Mouse (Mus musculus): ENCODE data around the gene Pdzrn4. TPM values are rescaled to one million over a fixed set of nuclear protein-coding genes. Genes with fewer than 3 reads are reported as not detected.

The Pdzrn4 gene
- total and polyA plus RNA-seq, 3 experiments = not detected

- DNase-seq (ENCODE audit: low read depth, low spot score) = no peak
- Histone ChIP-seq H3K4me3 (ENCODE audit: control insufficient read depth in 1 of 2, insufficient read depth in 1 of 2, low read depth in 2 of 2, low read length in 2 of 2) (no peak overlapping the region), H3K4me1 (ENCODE audit: control insufficient read depth in 1 of 2, insufficient read depth in 2 of 2, low read length in 2 of 2) (no peaks in the 10 kb centered on the region), H3K27me3 (ENCODE audit: control insufficient read depth in 1 of 2, insufficient read depth in 2 of 2, low read length in 2 of 2) (no peaks in the 10 kb centered on the region), H3K9me3 (replicated peaks; ENCODE audit: insufficient read depth, low read length) (no peaks in the 10 kb centered on the region), H3K27ac (ENCODE audit: control insufficient read depth, low read depth, low read length) (no peak overlapping the region), H3K79me2 (ENCODE audit: control insufficient read depth, insufficient read depth, low read length, poor library complexity) (no peaks in the 10 kb centered on the region), H3K9ac (ENCODE audit: control insufficient read depth, low read depth, low read length, poor library complexity, severe bottlenecking) (no peak overlapping the region), H3K36me3 (ENCODE audit: control insufficient read depth in 1 of 2, insufficient read depth in 2 of 2, low read length in 2 of 2) (no peaks in the 10 kb centered on the region)
- no peak for TF ChIP-seq BHLHE40 (IDR thresholded peaks at IDR 0.05; ENCODE audit: borderline replicate concordance, low read depth, low read length)
- TF ChIP-seq ELF1 (IDR thresholded peaks at IDR 0.05; ENCODE audit: low read depth, low read length) = no peak
- no peak for TF ChIP-seq MAZ (IDR thresholded peaks at IDR 0.05; ENCODE audit: low read depth, low read length)
- TF ChIP-seq TAL1 (IDR thresholded peaks at IDR 0.05; ENCODE audit: low read length) = no peak
- no peak for TF ChIP-seq USF2 (IDR thresholded peaks at IDR 0.05; ENCODE audit: borderline replicate concordance in 1 of 2, insufficient read depth in 1 of 2, low read depth in 1 of 2, low read length in 2 of 2)
- TF ChIP-seq USF1 (IDR thresholded peaks at IDR 0.05; ENCODE audit: low read depth, low read length) = no peak
- no peak for TF ChIP-seq RCOR1 (IDR thresholded peaks at IDR 0.05; ENCODE audit: low read depth, low read length)
- TF ChIP-seq POLR2AphosphoS2 (IDR thresholded peaks at IDR 0.05; ENCODE audit: low read length) = no peak
Measured at GRCm38 (mm10) chr15:92399278-92399677, 2.6 kb downstream of the Pdzrn4 start.

- Histone ChIP-seq H3K9ac (ENCODE audit: control insufficient read depth, low read depth, low read length, poor library complexity, severe bottlenecking) (no peak overlapping the region), H3K4me3 (ENCODE audit: control insufficient read depth in 1 of 2, insufficient read depth in 1 of 2, low read depth in 2 of 2, low read length in 2 of 2) (no peak overlapping the region), H3K79me2 (ENCODE audit: control insufficient read depth, insufficient read depth, low read length, poor library complexity) (no peaks in the 10 kb centered on the region), H3K4me1 (ENCODE audit: control insufficient read depth in 1 of 2, insufficient read depth in 2 of 2, low read length in 2 of 2) (no peaks in the 10 kb centered on the region), H3K36me3 (ENCODE audit: control insufficient read depth in 1 of 2, insufficient read depth in 2 of 2, low read length in 2 of 2) (no peaks in the 10 kb centered on the region), H3K27ac (ENCODE audit: control insufficient read depth, low read depth, low read length) (no peak overlapping the region), H3K9me3 (replicated peaks; ENCODE audit: insufficient read depth, low read length) (no peaks in the 10 kb centered on the region), H3K27me3 (ENCODE audit: control insufficient read depth in 1 of 2, insufficient read depth in 2 of 2, low read length in 2 of 2) (no peaks in the 10 kb centered on the region)
- TF ChIP-seq MYB (IDR thresholded peaks at IDR 0.05; ENCODE audit: low read depth, low read length) = no peak
- TF ChIP-seq MAFK (IDR thresholded peaks at IDR 0.05; ENCODE audit: borderline replicate concordance, low read depth, low read length) = no peak
- no peak for TF ChIP-seq SIN3A (IDR thresholded peaks at IDR 0.05; ENCODE audit: low read length)
- no peak for TF ChIP-seq RCOR1 (IDR thresholded peaks at IDR 0.05; ENCODE audit: low read depth, low read length)
- TF ChIP-seq ZKSCAN1 (IDR thresholded peaks at IDR 0.05; ENCODE audit: low read depth, low read length) = no peak
- TF ChIP-seq ETS1 (IDR thresholded peaks at IDR 0.05; ENCODE audit: low read depth, low read length) = no peak
- no peak for TF ChIP-seq RAD21 (IDR thresholded peaks at IDR 0.05; ENCODE audit: low read depth, low read length)
- TF ChIP-seq HCFC1 (IDR thresholded peaks at IDR 0.05; ENCODE audit: low read depth, low read length) = no peak
- no peak for TF ChIP-seq POLR2A (IDR thresholded peaks at IDR 0.05; ENCODE audit: control insufficient read depth in 1 of 2, insufficient read depth in 1 of 2, low read depth in 1 of 2, low read length in 2 of 2, poor library complexity in 1 of 2)
- TF ChIP-seq CTCF (IDR thresholded peaks at IDR 0.05 in 2 of 3, conservative IDR thresholded peaks at IDR 0.05 in 1 of 3; ENCODE audit: control insufficient read depth in 1 of 3, insufficient read depth in 1 of 3, low read depth in 2 of 3, low read length in 3 of 3, poor library complexity in 1 of 3, severe bottlenecking in 1 of 3) = no peak
- no peak for TF ChIP-seq UBTF (IDR thresholded peaks at IDR 0.05; ENCODE audit: borderline replicate concordance, insufficient read depth, low read depth, low read length)
- no peak for TF ChIP-seq POLR2AphosphoS2 (IDR thresholded peaks at IDR 0.05; ENCODE audit: low read length)
- DNase-seq (ENCODE audit: low read depth, low spot score) = no peak
Measured at GRCm38 (mm10) chr15:92401554-92401953, 4.9 kb downstream of the Pdzrn4 start.

Data from MEL (cell line).